Mouse (Mus musculus) olfactory bulb, adult 2 months (tissue): ENCODE results near the gene Gm43517.

ENCODE experiments used
- CTCF ChIP-seq: fragments of 200-500 bp; IDR thresholded peaks from 2 replicates; pipeline ENCODE4 v1.5.1; 2012; ENCODE audit warnings: low read depth, mild to moderate bottlenecking, low read length, moderate library complexity; ENCODE audit not compliant: insufficient read depth
- POLR2A ChIP-seq: fragments of 200-500 bp; IDR thresholded peaks from 2 replicates; pipeline ENCODE4 v1.6.1; 2012; ENCODE audit warnings: mild to moderate bottlenecking, low read depth, low read length, moderate library complexity; ENCODE audit not compliant: insufficient read depth

DNA sequence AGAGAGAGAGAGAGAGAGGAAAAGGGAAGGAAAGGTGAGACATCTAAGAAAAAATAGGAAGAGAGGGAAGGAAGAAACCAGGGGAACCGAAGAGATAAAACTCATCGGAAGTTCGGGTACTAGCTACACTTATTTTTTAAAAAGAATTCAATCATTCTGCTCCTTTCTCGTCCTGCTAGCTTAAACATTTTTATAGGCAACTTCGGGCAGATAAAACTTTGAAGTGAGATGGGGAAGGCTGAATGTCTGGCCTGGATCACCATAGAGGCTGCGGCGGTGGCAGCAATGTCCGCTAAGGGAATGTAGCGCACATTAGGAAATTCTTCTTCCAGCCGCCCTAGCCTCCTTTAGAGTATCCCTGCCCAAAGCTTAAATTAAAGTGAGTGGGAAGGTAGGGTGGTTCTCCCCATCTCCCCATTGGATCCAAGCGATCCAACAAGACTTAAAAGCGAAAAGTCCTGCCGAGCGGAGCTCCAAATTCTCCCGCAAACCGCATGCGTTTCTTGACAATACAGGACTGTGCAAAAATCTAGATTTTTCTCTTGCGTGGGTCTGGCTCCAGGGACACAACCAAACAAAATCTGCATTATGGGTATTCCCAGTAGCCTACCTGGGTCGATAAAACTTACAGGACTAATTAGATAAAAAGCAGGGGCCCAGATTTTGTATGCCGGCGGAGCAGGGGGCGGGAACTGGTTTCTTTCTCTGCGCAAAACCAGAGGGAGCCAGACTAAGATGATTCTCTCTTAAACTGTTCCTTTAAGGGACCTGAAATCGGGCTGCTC lies 11.0 kb upstream of the Gm43517 start:
- no peak for TF ChIP-seq POLR2A
- TF ChIP-seq CTCF = no peak
